Mouse (Mus musculus): ENCODE measurements around the gene Fam20a.

Fam20a gene

DNA sequence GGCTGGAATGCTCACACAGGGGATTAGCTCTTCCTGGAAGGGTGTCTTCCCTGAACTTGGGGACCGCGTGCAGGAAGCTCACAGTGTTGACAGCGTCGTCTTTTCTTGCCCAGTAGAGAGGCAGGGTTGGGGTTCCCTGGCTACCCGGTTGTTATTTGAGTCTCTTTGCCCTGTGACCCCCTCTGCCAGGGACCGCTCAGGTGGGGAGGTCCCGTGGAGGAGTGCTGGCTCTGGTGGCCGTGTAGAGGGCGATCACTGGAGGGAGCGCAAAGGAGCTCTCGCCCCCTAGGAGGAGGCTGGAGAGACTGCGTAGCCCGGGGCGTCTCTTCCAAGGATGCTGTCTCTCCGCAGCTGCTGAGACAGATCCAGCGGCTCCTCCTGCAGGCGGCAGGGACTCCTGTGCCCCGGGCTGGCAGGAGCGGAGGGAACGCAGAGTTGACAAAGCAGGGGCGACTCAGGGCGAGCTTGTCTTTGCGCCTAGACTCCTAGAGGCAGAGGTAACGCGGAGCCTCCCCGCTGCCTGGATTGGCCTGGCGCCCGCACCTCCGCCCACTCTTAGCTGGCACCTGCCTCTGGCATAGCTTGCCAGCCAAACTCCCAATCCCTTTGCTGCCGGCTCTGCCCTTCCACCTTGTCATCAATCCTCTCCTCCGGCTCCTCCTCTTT is at the start of gene Fam20a:
Fam20a (minus strand) TSS at position 499 of the 666 bp plus-strand sequence.
- in situ Hi-C loops (cut with MboI, MseI), result no loop called here

DNA sequence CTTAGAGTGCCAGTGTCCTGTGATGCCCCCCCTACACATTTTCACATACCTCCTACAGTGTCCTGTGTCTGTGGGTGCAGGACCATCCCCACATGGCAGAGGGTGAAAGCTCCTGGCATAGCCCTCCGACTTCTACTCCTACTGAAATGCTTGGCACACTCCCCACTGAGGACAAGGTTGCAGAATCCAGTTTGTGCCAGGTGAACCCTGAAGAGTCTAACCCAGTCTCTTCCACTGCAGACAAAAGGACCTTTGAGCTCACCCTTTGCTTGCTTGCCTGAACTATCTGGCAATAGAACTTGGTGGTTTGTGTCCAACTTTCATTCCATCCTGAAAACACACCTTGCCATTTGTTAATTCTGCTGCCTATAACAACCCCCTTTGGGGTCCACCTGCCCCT is 49.3 kb upstream of the Fam20a start:
- in situ Hi-C loops (cut with MboI, MseI), result no loop called here

DNA sequence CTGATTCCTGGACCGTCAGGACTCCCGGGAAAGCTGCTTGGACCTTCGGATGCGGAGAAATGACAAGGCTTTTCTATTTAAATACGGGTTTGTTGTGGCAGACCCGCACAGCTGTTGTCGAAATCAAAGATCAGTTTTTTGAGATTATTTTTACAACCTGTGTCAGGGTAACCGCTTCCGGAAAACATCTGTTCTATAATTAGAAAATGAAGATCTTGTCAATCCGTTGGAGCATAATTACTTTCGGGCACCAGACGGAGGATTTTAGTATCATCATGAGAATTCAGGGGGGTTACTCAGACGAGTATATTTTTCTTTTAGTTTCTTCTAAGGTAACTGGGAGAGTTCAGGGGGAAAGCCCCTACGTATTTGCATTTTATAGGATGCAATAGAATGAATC is 48.1 kb upstream of the Fam20a start:
- in situ Hi-C loops (cut with MboI, MseI), result no loop called here

DNA sequence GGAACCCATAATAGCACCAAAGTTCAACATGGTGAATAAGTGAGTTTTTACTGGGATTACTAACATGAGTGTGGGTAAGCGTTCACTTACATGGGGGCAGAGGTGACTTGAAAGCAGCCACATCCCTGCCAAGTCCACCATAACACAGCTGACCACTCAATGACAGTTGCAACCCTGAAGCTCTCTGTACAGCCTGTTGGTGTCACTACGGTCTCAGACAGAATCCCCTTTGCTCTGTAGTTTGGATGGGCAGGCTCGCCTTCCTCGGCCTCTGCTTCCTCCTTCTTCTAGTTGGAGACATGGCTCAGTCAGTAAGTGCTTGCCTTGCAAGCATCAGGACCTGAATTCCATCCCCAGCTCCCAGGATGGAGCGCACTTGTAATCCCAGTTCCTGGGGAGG is 47.0 kb upstream of the Fam20a start:
- in situ Hi-C loops (cut with MboI, MseI), result no loop called here

DNA sequence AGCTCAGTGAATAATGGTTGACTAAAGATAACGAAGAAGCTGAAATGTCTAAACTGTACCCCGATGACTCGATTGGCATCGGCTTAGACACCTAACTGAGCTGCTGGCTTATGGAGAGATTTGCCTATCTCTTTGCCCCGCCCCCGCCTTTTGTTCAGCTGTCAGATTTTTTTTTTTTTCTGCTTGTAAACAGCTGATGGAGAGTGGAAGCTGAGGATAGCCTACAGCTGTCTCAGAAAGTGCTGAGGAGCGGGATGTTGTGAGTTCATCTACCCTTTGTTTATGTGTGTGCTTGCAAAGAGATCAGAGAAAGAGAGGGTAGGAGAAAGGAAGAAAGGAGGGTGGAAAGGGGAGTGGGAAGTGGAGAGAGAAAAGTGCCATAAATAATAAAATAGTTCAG is 38.0 kb upstream of the Fam20a start:
- in situ Hi-C loops (cut with MboI, MseI), result no loop called here

DNA sequence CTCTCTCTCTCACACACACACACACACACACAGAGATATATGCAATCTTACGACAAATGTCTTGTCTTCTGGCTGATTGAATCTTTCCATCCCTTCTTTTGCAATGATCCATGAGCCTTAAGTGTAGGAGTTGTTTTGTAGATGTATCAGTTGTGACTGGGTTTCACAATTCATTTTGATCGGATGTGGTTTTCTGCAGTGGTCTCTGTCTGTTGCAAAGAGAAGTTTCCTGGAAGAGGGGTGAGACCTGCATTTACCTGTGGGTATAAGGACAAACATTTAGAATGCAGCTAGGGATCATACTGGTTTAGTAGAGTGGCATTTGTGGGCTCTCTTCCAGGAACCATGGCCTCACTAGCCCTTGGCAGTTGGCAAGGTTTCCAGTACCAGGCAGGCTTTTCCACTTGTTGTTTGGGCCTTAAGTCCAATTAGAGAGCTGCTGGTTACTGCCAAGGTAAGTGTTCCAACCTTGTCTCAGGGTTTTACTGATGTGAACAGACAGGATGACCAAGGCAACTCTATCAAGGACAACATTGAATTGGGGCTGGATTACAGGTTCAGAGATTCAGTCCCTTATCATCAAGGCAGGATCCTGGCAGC is 36.6 kb upstream of the Fam20a start:
- in situ Hi-C loops (cut with MboI, MseI), result no loop called here

DNA sequence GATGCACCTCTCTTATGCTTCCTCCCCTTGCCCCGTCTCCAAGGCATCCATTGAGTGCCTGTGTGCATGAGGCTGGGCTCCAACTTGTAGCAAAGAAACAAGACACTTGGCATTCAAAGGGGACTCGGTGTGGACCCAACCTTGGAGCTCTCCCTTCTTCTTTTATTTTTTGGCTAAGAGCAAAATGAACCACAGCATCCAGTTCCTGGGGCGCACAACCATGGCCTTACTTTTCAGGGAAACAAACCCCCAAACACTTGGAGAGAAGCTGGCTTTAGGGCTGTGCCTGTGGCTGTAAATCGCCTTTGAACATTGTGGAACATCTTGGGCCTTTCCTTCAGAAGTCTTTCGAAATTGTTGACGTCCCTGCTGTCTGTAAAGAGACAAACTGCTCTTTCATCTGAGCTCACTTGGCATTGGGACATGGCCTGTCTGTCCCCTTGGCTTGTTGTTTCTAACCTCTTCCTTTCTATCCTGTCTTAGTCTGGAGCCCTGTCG is 32.1 kb upstream of the Fam20a start:
- in situ Hi-C loops (cut with MboI, MseI), result no loop called here

DNA sequence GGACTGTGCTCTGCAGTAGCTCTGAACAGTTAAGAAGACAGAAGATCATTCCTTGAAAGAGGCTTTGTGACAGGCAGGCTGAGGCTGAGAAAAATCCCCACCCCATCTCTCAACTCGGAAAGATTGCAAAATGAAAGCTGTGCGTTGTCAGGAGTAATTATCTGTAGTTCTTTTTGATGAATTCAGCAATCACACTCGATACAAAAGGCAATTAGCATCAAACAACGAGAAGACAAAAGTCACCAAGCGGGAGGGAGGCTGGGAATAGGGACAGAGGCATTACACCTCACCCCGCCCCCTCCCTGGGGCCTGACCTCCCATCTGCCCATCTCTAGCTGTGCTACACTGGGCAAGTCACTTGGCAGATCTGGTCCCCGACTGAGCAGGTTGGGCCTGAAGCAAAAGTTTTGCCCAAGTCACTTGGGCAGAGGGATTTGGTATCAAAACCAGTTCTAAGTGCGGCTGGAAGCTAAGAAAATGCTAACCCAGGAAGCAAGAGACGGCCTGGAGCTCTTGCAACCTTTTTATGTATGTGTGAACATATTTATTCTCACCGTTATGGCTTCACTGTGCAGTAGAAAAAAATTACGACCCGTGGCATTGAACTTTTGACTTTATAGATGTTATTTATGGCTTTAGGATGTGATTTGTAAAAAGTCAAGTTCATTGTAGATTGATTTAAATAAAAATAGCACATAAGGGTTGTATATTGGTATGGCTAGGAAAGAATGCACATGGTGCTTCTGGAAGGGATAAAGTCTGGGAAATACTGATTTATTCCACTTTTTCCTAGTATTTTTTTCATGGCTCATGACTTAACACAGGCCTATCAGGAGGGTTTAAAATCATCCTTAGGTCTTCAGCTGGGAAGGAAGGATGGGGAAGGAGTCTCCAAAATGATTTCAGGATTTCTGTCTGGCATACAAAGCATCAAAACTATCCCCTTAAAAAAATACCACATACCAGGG is 29.8 kb upstream of the Fam20a start:
- in situ Hi-C loops (cut with MboI, MseI), result no loop called here

DNA sequence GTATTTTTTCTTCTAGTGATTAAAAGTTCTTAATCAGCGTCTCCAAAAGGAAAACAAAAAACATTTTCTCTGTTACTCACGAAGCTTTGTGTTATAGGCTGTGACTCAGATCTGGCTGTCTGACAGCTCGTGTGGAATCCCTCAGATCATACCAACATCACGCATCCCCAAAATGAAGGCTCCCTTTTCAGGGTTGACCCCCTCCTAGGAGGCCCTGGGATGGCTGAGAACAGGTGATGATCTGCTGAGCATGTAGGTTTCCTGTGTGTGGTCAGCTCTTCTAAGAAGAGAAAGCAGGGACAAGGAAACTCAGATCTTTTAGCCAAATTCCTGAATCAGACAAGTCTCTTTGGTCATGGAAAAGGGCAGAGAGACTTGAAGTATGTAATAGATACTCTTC is 23.1 kb upstream of the Fam20a start:
- in situ Hi-C loops (cut with MboI, MseI), result loop anchor here in 1 of 2 experiments (5.0 kb wide), 1 partner anchor 73 kb away; no protein-coding TSS in a partner anchor

DNA sequence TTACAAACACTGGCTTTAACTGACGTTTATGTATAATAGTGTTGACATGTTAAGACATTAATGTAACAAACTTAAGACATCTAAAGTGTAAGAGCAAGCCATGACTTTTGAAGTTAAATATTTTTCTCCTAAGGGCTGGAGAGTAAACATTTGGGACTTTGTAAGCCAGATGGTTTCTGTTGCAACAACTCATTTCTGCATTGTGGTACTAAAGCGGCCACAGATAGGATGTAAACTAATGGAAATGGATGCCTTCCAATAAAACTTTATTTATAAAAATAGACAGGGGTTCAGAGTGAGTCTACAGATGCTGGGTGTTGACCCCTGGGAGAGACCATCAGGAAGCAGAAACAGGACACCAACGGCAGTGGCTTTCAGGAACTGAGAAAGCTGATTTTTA is 15.9 kb upstream of the Fam20a start:
- in situ Hi-C loops (cut with MboI, MseI), result no loop called here

DNA sequence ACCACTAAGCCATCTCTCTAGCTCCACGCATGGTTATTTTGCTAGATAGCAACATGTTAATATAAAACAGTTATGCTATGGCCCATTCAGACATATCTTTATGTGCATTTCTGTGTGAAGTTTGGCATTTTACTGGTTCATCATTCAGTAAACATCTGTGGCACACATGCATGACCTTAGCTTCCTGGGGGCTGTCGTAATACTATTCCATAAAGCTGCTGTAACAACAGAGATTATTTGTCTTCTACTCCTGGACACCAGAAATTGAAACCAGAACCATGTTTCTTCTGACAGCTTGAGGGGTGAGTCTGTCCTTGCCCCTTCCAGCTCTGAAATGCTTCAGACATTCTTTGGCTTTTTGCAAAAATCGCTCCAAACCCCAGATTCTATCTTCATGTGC is 14.3 kb upstream of the Fam20a start:
- in situ Hi-C loops (cut with MboI, MseI), result no loop called here

DNA sequence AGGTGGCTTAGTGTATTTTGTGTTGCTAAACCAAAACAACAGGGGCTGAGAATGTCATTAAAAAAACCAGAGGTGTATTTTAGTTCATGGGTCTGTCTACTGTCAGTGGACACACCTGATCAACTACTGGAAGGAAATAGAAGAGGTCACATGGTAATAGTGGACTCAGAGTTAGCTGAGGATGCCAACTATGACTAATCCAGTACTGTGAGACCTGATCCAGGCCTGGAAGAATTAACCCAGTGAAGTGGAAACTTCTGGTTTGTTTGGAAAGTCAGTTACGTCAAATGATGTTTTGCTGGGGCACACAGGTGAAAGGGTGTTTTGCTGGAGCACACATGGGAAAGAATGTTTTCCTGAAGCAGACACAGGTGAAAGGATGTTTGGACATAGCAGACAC is 12.3 kb upstream of the Fam20a start:
- in situ Hi-C loops (cut with MboI, MseI), result no loop called here

DNA sequence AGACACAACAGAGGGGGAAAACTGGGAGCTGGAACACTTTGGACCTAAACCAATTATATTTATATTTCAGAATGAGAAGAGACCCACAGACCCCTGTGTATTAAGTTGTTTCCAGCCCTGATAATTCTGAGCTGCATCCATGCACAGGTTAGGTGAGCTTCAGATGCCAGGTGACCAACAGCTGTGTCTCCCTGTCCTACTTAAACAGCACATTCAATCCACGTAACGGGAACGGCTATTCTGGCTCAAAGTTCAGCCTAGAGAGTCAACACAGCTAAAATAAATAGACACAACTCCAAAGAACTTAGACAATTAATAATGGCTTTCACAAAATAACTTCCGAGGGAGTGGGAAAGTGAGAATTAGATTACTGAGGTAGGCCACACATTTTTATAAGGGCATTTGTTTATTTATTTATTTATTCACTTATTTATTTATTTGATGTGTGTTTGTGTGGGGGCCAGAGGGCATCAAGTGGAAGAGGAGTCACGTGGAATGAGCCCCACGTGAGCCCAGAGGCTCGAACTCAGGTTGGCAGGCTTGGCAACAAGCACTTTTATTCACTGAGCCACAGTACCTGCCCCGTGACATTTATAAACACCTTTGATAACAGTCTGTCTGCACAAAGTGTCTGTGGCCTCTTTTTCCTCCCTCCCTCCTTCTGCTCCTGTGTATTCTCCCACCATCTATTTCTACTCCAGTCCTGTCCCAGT is 10.8 kb upstream of the Fam20a start:
- in situ Hi-C loops (cut with MboI, MseI), result no loop called here

DNA sequence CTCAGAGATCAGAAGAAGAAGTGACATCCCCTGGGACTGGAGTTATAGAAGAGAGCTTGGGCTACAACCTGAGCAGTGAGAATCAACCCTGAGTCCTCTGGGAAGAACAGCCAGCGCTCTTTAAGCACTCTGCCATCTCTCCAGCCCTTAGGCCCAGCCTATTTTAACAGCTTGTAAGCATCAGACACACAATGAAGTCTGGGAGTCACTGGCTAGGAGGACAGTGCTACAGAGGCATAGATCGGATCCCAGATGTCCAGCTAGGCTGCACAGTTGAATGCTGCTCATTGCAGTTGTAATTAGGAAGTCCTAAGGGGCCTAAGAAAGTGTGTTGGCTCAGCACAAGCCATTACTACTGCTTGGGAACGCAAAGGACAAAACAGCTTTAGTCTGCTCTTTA is 6.3 kb upstream of the Fam20a start:
- in situ Hi-C loops (cut with MboI, MseI), result no loop called here

DNA sequence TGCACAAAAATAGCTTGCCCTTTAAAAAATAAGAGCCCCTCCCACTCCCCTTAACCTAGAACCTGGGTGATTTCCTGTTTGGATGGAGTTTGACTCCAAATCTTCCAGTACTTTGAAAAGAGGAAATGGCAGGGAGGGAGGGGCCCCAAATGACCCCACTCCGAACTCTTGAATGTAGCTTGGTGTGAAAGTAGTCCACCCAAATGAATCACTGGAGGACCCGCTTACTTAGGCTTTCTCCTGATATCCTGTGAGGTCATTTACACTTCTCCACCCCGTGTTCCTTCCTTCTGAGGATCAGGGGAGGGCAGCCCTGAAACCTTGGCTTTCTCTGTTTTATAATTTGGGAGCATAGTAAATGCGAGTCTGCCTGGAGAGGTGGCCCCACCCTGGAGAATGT is 632 bp upstream of the Fam20a start:
- in situ Hi-C loops (cut with MboI, MseI), result no loop called here

DNA sequence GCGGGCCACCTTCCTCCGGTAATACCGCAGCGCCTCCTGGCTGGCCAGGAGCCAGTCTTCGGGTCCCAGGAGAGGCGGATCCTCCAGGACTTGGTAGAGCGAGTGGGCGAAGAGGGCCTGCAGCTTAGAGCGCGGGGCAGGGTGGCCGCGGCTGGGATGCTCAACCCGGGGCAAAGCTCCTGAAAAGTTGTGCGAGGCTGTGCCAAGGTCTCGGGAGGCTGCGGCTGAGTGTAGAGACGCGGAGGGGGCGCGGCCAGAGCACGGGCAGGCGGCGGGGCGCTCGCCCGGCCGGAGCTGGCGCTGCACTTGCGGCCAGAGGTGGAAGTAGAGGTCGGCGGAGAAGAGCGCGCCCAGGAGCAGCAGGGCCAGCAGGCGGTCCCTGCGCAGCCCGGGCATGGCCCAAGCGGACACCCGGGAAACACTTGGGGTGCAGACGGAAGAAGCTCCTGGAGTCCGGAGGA is 729 bp downstream of the Fam20a start:
- in situ Hi-C loops (cut with MboI, MseI), result no loop called here

DNA sequence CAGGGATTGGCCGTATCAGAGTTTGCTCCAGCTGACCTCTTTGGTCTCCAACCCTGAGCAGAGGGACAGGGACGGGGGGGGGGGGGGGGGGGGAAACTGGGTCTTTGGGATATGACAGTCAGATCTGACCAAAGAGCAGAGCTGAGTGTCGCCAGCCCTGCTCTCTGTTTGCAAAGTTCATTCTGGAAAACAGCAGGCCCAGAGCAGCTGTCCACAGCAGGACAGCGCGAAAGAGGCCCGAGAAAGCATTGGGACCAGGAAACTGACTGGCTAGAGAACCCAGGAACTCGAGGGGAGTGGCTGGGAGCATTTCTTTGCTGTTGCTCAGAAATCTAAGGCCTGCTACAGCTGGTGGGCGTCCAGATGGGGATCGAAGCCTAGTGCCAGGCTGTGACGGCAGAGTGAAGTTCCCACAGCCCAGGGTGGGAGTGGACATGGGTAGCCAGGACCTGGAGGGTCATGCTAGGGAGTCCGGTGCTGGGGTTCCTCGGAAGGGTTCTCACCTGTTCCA is 1.2 kb downstream of the Fam20a start:
- in situ Hi-C loops (cut with MboI, MseI), result no loop called here

DNA sequence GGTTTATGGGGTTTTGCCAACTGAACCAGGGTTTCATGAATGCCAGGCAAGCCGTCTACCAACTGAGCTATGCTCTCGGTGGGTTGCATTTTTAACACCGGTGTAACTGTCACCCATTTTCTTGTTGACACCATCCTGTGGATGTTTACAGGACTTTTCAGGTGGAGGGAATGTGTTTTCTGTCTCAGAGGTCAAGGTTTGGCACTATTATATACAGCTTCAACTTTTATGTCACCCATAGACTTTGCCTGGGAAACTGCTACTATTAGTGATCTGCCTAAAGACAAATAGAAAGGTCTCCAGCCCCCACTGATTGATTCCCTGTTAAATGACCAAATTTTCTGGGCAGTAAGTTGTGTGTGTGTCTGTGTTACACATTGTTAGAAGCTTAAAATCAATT is 2.7 kb downstream of the Fam20a start:
- in situ Hi-C loops (cut with MboI, MseI), result loop anchor here in 1 of 2 experiments (5.0 to 10.0 kb wide), 2 partner anchors 42 to 1105 kb away; no protein-coding TSS in a partner anchor

DNA sequence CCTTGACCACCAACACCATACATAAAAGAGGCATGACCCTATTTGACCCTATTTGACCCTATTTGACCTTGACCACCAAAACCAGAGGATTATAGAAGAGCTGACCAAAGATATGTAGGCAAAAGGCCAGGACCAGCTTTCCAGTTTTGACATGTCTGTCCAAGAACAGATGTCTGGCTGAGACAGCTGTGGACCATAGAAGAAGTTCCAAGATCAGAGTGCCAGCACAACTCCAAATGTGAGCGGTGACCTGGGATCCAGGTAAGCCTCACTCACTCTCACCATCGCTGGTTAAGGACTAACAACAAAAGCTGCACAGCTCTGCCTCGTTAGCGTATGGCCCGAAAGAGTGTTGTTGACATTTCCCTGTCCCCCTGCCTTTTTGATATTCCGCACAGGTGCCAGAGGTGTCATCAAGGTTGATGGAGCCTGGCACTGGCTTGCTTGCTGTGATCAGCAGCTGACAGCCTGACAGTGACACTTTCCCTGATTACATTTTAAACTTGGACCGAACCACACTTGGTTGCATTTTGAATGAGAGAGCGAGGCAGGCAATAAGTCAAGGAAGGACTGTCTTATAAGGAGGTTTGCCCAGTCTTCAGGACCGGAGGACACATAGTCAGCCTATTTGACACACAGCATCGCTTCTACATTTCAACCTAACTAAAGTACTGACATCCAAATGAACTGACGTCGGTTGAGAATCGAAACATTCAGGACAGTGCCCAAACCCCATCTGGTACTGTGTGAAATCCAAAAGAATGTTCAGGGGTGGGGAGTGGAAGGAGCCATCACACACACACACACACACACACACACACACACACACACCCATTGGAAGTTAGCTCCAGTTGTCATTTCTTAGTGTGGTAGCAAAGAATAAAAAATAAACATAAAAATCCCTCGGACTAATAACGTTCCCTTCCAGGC is 3.8 kb downstream of the Fam20a start:
- in situ Hi-C loops (cut with MboI, MseI), result loop anchor here in 1 of 2 experiments (5.0 to 10.0 kb wide), 2 partner anchors 41 to 1103 kb away; no protein-coding TSS in a partner anchor

DNA sequence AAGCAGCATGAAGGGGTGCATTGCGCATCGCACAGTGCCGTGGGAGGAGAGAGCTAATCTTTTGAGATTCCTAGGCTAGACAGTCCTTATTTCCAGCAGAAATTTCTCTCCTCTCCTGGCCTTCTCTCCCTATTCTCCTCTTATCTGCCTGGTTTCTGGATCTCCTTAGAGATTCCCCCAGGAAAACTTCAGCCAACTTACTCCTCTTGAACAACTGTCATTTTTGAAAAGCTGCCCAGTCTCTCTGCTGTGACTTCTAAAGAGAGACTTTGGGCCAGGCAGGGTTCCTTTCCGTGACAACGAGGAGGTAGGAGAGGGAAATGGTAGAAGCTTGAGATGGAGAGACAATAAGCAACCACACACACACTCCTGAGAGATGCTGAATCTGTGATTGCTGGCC is 4.6 kb downstream of the Fam20a start:
- in situ Hi-C loops (cut with MboI, MseI), result loop anchor here in 1 of 2 experiments (5.0 to 10.0 kb wide), 2 partner anchors 40 to 1103 kb away; no protein-coding TSS in a partner anchor

All from T-helper 17 cell (primary cell).